Mouse (Mus musculus) spleen, adult 2 months (tissue): ENCODE data around the gene Cfap300.

Source experiments
- CTCF ChIP-seq: fragments of 200-500 bp; IDR thresholded peaks from 2 replicates; pipeline ENCODE4 v1.5.1; 2011; ENCODE audit warnings: mild to moderate bottlenecking, inconsistent platforms; ENCODE audit not compliant: insufficient read depth, insufficient read length, insufficient replicate concordance; ENCODE audit errors: extremely low read depth
- POLR2A ChIP-seq: fragments of 200-500 bp; IDR thresholded peaks from 2 replicates; pipeline ENCODE4 v1.6.1; 2011; ENCODE audit warnings: low read depth, low read length, inconsistent platforms

DNA sequence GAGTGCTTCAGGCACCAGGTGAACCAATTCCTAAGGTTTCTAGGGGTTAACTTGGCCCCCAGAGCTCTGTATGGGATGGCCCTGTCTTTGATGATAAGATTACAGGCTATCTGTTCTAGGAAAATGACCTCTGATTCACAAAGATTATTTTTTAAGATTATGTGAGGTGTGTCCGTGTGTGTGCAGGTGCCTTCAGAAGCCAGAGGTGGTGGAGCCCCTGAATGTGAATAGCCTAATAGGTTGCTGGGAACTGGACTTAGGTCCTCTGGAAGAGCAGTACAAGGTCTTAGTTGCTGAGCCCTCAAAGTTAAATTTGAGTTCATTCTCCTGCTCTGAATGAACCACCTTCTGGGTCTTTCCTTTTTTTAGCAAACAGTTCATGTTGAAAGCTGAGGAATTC is 8.5 kb downstream of the Cfap300 start:
- TF ChIP-seq CTCF, result no peak
- no peak for TF ChIP-seq POLR2A
